Mouse (Mus musculus): ENCODE measurements around the gene Gm853. TPM values are rescaled to one million over a fixed set of nuclear protein-coding genes. Genes with fewer than 3 reads are reported as not detected.

Gm853 gene
- total and polyA plus RNA-seq, 2 experiments from 2014 or later: not detected

DNA sequence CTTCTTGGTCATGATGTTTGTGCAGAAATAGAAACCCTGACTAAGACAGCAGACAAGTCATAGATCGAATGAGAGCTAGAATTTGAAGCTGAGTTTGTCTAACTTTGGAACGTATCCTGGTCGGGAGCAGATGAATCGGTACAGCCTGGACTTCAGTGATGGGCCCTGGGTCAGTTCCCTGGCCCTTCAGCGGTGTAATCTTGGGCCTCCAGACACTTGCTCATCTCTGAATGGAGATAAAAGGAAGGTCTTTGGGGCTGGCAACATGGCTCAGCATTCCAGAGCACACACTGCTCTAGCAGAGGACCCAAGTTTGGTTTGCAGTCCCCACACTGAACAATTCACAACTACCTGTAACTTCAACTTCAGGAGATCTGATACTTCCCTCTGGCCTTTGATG lies 20.8 kb upstream of the Gm853 start:
- no peak overlapping the region for H3K4me2 ChIP-seq (ENCODE audit: low read depth, low read length)
- no peak overlapping the region for H3K4me3 ChIP-seq (ENCODE audit: low read depth, low read length)
- H3K36me3 ChIP-seq (replicated peaks; ENCODE audit: control insufficient read depth, insufficient read depth, low read length): no peaks in the 10 kb centered on the region
- no peaks in the 10 kb centered on the region for H3K27me3 ChIP-seq (ENCODE audit: control insufficient read depth, insufficient read depth, low read length)
- H3K27ac ChIP-seq (ENCODE audit: low read depth): no peak overlapping the region
- no peak for ATAC-seq (ENCODE audit: insufficient read depth, low read depth)
- H3K9ac ChIP-seq (replicated peaks; ENCODE audit: low read depth, low read length): no peak overlapping the region
- WGBS: 74% methylated on average over 5 of the region's 5 CpGs
- H3K9me3 ChIP-seq (replicated peaks; ENCODE audit: control insufficient read depth, low read length): no peaks in the 10 kb centered on the region
- DNase-seq (ENCODE audit: low spot score): no peak
- no peaks in the 10 kb centered on the region for H3K4me1 ChIP-seq (ENCODE audit: control insufficient read depth, insufficient read depth)
- TF ChIP-seq EP300 (IDR thresholded peaks at IDR 0.05; ENCODE audit: low read depth): no peak
- TF ChIP-seq CTCF (IDR thresholded peaks at IDR 0.05; ENCODE audit: low read depth): no peak

DNA sequence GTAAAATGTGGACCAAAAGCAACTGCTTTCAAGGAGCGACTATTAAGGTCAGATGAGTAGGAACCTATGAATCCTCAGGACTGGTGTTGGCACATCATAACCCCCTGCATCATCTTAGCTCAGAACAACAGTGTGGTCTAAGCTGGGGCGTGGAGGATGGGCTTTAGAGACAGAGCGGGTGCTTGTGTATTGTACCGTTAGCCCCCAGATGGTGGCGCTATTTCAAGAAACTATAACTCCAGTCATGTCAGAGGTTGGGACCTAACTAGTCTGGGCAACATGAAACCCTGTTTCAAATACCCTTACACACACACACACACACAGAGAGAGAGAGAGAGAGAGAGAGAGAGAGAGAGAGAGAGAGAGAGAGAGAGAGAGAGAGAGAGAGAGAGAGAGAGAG lies 18.5 kb upstream of the Gm853 start:
- Histone ChIP-seq H3K27me3 (ENCODE audit: control insufficient read depth, insufficient read depth, low read length) (no peaks in the 10 kb centered on the region), H3K36me3 (replicated peaks; ENCODE audit: control insufficient read depth, insufficient read depth, low read length) (no peaks in the 10 kb centered on the region), H3K4me2 (ENCODE audit: low read depth, low read length) (no peak overlapping the region), H3K9ac (replicated peaks; ENCODE audit: low read depth, low read length) (no peak overlapping the region), H3K4me3 (ENCODE audit: low read depth, low read length) (no peak overlapping the region), H3K27ac (ENCODE audit: low read depth) (no peak overlapping the region), H3K9me3 (replicated peaks; ENCODE audit: control insufficient read depth, low read length) (no peaks in the 10 kb centered on the region), H3K4me1 (ENCODE audit: control insufficient read depth, insufficient read depth) (no peaks in the 10 kb centered on the region)
- ATAC-seq (ENCODE audit: insufficient read depth, low read depth): no peak
- DNase-seq (ENCODE audit: low spot score): no peak
- 29% methylated on average over 5 of the region's 5 CpGs for WGBS
- no peak for TF ChIP-seq CTCF (IDR thresholded peaks at IDR 0.05; ENCODE audit: low read depth)
- no peak for TF ChIP-seq EP300 (IDR thresholded peaks at IDR 0.05; ENCODE audit: low read depth)

DNA sequence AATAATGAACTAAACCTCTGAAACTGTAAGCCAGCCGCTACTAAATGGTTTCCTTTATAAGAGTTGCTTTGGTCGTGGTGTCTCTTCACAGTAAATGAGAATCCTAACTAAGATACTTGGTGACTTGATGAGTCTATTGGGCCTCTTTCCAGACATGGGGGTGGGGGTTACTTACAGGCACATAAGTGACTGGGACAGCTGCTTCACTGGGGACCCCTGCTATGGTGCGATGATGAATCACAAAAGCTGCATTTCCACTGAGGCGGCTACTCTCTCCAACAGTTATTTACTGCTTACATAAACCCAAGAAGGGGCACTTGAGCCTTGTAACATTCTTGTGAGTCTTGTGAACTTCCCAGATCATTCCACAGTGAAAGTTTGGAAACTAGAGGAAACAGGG lies 15.4 kb upstream of the Gm853 start:
- H3K27ac ChIP-seq (ENCODE audit: low read depth): no peak overlapping the region
- H3K36me3 ChIP-seq (replicated peaks; ENCODE audit: control insufficient read depth, insufficient read depth, low read length): no peaks in the 10 kb centered on the region
- 83% methylated on average over 4 of the region's 4 CpGs for WGBS
- no peaks in the 10 kb centered on the region for H3K4me1 ChIP-seq (ENCODE audit: control insufficient read depth, insufficient read depth)
- ATAC-seq (ENCODE audit: insufficient read depth, low read depth) (no peak), DNase-seq (ENCODE audit: low spot score) (no peak)
- no peaks in the 10 kb centered on the region for H3K27me3 ChIP-seq (ENCODE audit: control insufficient read depth, insufficient read depth, low read length)
- no peak overlapping the region for H3K9ac ChIP-seq (replicated peaks; ENCODE audit: low read depth, low read length)
- TF ChIP-seq EP300 (IDR thresholded peaks at IDR 0.05; ENCODE audit: low read depth) (no peak), CTCF (IDR thresholded peaks at IDR 0.05; ENCODE audit: low read depth) (no peak)
- H3K4me3 ChIP-seq (ENCODE audit: low read depth, low read length): no peak overlapping the region
- no peak overlapping the region for H3K4me2 ChIP-seq (ENCODE audit: low read depth, low read length)
- no peaks in the 10 kb centered on the region for H3K9me3 ChIP-seq (replicated peaks; ENCODE audit: control insufficient read depth, low read length)

DNA sequence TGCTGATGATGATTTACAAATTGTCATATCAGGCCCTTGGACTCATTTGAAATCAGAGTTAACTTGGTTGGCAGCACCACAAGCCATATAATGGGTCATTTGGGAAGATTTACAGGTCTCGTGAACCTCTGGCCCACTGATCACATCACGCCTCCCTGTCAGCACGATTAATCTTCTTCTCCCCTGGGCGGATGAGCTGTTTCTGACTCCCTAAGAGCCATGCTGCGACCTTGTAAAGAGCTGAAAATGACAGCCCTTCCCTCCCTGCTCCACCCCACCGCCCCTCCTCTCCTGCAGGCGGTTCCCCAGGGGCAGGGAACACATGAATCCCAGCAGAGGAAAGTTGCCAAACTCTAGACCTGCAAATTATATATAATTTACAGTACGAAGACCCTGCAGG lies 14.2 kb upstream of the Gm853 start:
- no peak overlapping the region for H3K4me2 ChIP-seq (ENCODE audit: low read depth, low read length)
- ATAC-seq (ENCODE audit: insufficient read depth, low read depth) (no peak), DNase-seq (ENCODE audit: low spot score) (no peak)
- H3K36me3 ChIP-seq (replicated peaks; ENCODE audit: control insufficient read depth, insufficient read depth, low read length): no peaks in the 10 kb centered on the region
- H3K4me3 ChIP-seq (ENCODE audit: low read depth, low read length): no peak overlapping the region
- H3K27me3 ChIP-seq (ENCODE audit: control insufficient read depth, insufficient read depth, low read length): no peaks in the 10 kb centered on the region
- H3K9ac ChIP-seq (replicated peaks; ENCODE audit: low read depth, low read length): no peak overlapping the region
- TF ChIP-seq CTCF (IDR thresholded peaks at IDR 0.05; ENCODE audit: low read depth) (no peak), EP300 (IDR thresholded peaks at IDR 0.05; ENCODE audit: low read depth) (no peak)
- 47% methylated on average over 8 of the region's 8 CpGs for WGBS
- no peaks in the 10 kb centered on the region for H3K9me3 ChIP-seq (replicated peaks; ENCODE audit: control insufficient read depth, low read length)
- no peaks in the 10 kb centered on the region for H3K4me1 ChIP-seq (ENCODE audit: control insufficient read depth, insufficient read depth)
- no peak overlapping the region for H3K27ac ChIP-seq (ENCODE audit: low read depth)

DNA sequence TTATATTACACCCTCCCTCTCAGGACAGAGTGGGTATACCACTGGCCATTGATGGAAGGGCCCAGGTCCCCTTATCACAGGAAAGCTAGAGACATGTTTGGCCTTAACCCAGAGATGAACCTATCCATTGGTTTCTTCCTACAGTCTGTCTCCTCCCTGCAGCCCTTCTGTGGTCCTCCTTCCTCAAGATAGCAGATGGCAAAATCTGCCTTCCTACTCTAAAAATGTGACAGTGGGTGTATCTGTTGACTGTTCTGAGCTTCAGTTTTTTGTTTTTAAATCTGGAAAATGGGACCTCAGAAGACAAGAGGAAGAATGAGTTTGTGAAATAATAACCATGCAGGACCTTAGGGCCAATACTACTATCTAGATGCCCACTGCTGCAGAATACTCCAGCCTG lies 1.9 kb upstream of the Gm853 start:
- Histone ChIP-seq H3K36me3 (replicated peaks; ENCODE audit: control insufficient read depth, insufficient read depth, low read length) (no peaks in the 10 kb centered on the region), H3K9me3 (replicated peaks; ENCODE audit: control insufficient read depth, low read length) (no peaks in the 10 kb centered on the region), H3K4me1 (ENCODE audit: control insufficient read depth, insufficient read depth) (no peaks in the 10 kb centered on the region), H3K27ac (ENCODE audit: low read depth) (no peak overlapping the region), H3K4me2 (ENCODE audit: low read depth, low read length) (no peak overlapping the region), H3K27me3 (ENCODE audit: control insufficient read depth, insufficient read depth, low read length) (no peaks in the 10 kb centered on the region), H3K4me3 (ENCODE audit: low read depth, low read length) (no peak overlapping the region), H3K9ac (replicated peaks; ENCODE audit: low read depth, low read length) (no peak overlapping the region)
- no peak for ATAC-seq (ENCODE audit: insufficient read depth, low read depth)
- DNase-seq (ENCODE audit: low spot score): no peak
- TF ChIP-seq CTCF (IDR thresholded peaks at IDR 0.05; ENCODE audit: low read depth) (no peak), EP300 (IDR thresholded peaks at IDR 0.05; ENCODE audit: low read depth) (no peak)

DNA sequence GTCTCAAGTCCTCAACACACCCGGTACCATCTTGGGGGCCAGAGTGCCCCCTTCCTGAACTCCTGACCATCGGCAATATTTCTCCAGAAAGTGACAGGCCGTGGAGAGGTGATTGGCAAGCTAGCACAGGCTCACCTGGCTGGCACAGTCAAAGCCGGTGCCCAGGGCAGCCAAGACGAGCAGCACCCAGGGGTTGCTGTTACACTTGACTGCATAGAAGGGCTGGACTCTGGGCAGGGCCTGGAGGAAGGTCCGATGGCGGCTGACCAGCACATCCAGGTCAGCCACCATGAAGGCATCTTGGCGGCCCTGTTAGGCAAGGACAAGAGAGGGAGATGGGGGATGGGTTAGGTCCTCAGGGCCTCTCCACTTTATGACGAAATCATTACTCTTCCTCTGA lies 2.0 kb downstream of the Gm853 start:
- Histone ChIP-seq H3K4me1 (ENCODE audit: control insufficient read depth, insufficient read depth) (no peaks in the 10 kb centered on the region), H3K9me3 (replicated peaks; ENCODE audit: control insufficient read depth, low read length) (no peaks in the 10 kb centered on the region), H3K4me3 (ENCODE audit: low read depth, low read length) (no peak overlapping the region), H3K4me2 (ENCODE audit: low read depth, low read length) (no peak overlapping the region), H3K27ac (ENCODE audit: low read depth) (no peak overlapping the region), H3K36me3 (replicated peaks; ENCODE audit: control insufficient read depth, insufficient read depth, low read length) (no peaks in the 10 kb centered on the region), H3K9ac (replicated peaks; ENCODE audit: low read depth, low read length) (no peak overlapping the region), H3K27me3 (ENCODE audit: control insufficient read depth, insufficient read depth, low read length) (no peaks in the 10 kb centered on the region)
- no peak for ATAC-seq (ENCODE audit: insufficient read depth, low read depth)
- TF ChIP-seq EP300 (IDR thresholded peaks at IDR 0.05; ENCODE audit: low read depth) (no peak), CTCF (IDR thresholded peaks at IDR 0.05; ENCODE audit: low read depth) (no peak)
- DNase-seq (ENCODE audit: low spot score): no peak
- WGBS: 72% methylated on average over 9 of the region's 9 CpGs
